Mouse (Mus musculus): ENCODE measurements around the gene Dgke.

The Dgke gene

GRCm38 (mm10) chr11:89066750-89067149 lies at the start of gene Dgke:
Gene Dgke (minus strand): TSS chr11:89066850.
- H3K36me3 ChIP-seq (ENCODE audit: insufficient read depth, low read length) = no peaks in the 10 kb centered on the region
- H3K4me1 ChIP-seq (replicated peaks; ENCODE audit: low read depth, low read length) = peaks cover 69% of the 10 kb centered on the region
- H3K4me3 ChIP-seq (replicated peaks; ENCODE audit: low read length) = peak within 1 kb of the TSS; percentile 57
- TF ChIP-seq CTCF (conservative IDR thresholded peaks at IDR 0.05; ENCODE audit: low read length) (no peak), POU5F1 (IDR thresholded peaks at IDR 0.05; ENCODE audit: borderline replicate concordance, low read length) (no peak), NANOG (IDR thresholded peaks at IDR 0.05; ENCODE audit: borderline replicate concordance, low read length) (no peak)
- no peaks in the 10 kb centered on the region for H3K9me3 ChIP-seq (ENCODE audit: low read length)
- no peaks in the 10 kb centered on the region for H3K27me3 ChIP-seq (ENCODE audit: insufficient read depth, low read length)

DNA sequence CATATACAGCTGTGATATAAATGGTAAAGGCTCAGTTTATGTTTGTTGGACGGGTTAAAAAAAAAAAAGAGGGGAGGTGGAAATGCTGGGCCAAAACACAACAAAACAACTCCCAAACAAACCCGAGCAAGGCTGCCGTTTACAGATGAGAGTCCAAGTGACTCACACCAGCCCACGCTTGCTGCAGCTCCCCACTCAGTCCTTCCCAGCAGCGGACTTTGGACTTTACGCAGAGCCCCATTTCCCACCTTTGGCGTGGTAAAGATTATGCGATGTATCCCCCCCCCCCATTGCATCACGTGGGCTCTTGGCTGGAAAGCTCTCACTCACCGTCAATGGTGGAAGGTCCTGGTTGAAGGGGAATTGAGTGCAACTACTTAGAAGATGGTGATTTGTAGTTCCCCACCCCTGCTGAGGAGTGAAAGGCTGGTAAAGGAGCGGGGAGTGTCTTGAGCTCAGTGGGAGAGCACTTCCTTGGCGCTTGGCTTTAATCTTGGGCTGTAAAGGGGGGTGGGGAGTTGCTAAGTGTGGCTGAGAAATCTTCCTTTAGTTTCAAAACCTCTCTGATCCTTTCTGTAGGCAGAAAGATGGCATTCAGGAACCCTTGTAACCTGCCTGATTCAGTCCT lies 40.6 kb upstream of the Dgke start:
- Histone ChIP-seq H3K9me3 (ENCODE audit: low read length) (no peaks in the 10 kb centered on the region), H3K36me3 (ENCODE audit: insufficient read depth, low read length) (no peaks in the 10 kb centered on the region), H3K4me1 (replicated peaks; ENCODE audit: low read depth, low read length) (peaks cover 58% of the 10 kb centered on the region), H3K27me3 (ENCODE audit: insufficient read depth, low read length) (peaks cover 4% of the 10 kb centered on the region), H3K4me3 (replicated peaks; ENCODE audit: low read length) (0 out of 2 replicates have a peak overlapping the region, but pooled peaks have one; percentile 26)
- TF ChIP-seq CTCF (conservative IDR thresholded peaks at IDR 0.05; ENCODE audit: low read length) = no peak
- TF ChIP-seq NANOG (IDR thresholded peaks at IDR 0.05; ENCODE audit: borderline replicate concordance, low read length) = no peak
- TF ChIP-seq POU5F1 (IDR thresholded peaks at IDR 0.05; ENCODE audit: borderline replicate concordance, low read length) = no peak

GRCm38 (mm10) chr11:89105823-89106222 lies 39.2 kb upstream of the Dgke start:
- no peak overlapping the region for H3K4me3 ChIP-seq (replicated peaks; ENCODE audit: low read length)
- H3K4me1 ChIP-seq (replicated peaks; ENCODE audit: low read depth, low read length) = peaks cover 72% of the 10 kb centered on the region
- no peaks in the 10 kb centered on the region for H3K36me3 ChIP-seq (ENCODE audit: insufficient read depth, low read length)
- H3K27me3 ChIP-seq (ENCODE audit: insufficient read depth, low read length) = peaks cover 8% of the 10 kb centered on the region
- no peaks in the 10 kb centered on the region for H3K9me3 ChIP-seq (ENCODE audit: low read length)
- no peak for TF ChIP-seq NANOG (IDR thresholded peaks at IDR 0.05; ENCODE audit: borderline replicate concordance, low read length)
- TF ChIP-seq CTCF (conservative IDR thresholded peaks at IDR 0.05; ENCODE audit: low read length) = peak; percentile 75

- TF ChIP-seq NANOG (IDR thresholded peaks at IDR 0.05; ENCODE audit: borderline replicate concordance, low read length) (no peak), POU5F1 (IDR thresholded peaks at IDR 0.05; ENCODE audit: borderline replicate concordance, low read length) (no peak), CTCF (conservative IDR thresholded peaks at IDR 0.05; ENCODE audit: low read length) (no peak)
- Histone ChIP-seq H3K27me3 (ENCODE audit: insufficient read depth, low read length) (peaks cover 8% of the 10 kb centered on the region), H3K4me1 (replicated peaks; ENCODE audit: low read depth, low read length) (peaks cover 74% of the 10 kb centered on the region), H3K9me3 (ENCODE audit: low read length) (no peaks in the 10 kb centered on the region), H3K4me3 (replicated peaks; ENCODE audit: low read length) (no peak overlapping the region), H3K36me3 (ENCODE audit: insufficient read depth, low read length) (no peaks in the 10 kb centered on the region)
Measured at GRCm38 (mm10) chr11:89105211-89105610, 38.6 kb upstream of the Dgke start.

DNA sequence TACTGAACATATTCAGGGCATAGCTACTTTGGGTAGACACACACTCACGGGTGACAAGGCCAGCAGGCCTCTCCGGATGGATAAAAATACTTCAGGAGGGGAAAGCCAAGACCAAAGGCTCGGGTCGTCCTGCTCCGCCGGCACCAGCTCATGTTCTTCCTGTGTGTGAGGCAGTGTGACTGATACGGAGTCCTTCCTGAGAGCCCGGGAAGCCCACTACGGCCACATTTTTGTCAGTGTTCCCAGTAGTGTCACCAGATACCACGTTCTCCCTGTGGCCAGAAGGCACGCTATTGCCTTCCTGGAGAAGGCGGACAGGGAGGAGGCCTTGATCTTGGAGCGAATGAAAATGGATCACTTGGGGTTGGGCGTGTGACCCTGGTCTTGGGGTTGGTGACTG lies 36.5 kb upstream of the Dgke start:
- Histone ChIP-seq H3K27me3 (ENCODE audit: insufficient read depth, low read length) (peaks cover 6% of the 10 kb centered on the region), H3K9me3 (ENCODE audit: low read length) (no peaks in the 10 kb centered on the region), H3K36me3 (ENCODE audit: insufficient read depth, low read length) (no peaks in the 10 kb centered on the region), H3K4me3 (replicated peaks; ENCODE audit: low read length) (peak overlapping the region; percentile 13; the same call in 1 of the 2 replicates), H3K4me1 (replicated peaks; ENCODE audit: low read depth, low read length) (peaks cover 83% of the 10 kb centered on the region)
- TF ChIP-seq NANOG (IDR thresholded peaks at IDR 0.05; ENCODE audit: borderline replicate concordance, low read length) (no peak), POU5F1 (IDR thresholded peaks at IDR 0.05; ENCODE audit: borderline replicate concordance, low read length) (no peak)

DNA sequence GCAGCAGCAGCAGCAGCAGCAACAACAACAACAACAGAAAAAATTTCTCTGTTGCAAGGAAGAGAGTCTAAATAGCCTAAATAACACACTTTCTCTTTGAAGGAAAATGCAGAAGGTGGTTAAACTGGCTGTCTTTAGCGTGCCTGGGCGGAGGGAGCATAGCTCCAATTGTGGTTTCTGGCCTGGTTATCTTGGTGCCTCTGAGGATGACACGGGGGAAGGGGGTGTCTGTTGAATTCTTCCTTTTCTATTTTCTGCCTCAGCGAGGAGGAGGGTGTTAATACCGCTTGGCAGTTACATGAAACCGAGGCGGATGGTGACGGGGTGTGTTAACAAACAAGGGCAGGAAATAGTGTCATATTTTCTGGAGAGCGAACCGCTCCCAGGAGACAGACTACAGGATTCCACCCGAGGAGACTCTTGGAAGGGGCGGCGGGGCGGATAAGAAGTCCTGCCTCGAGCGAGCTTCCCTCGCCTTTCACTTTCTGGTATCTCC lies 34.2 kb upstream of the Dgke start:
- Histone ChIP-seq H3K4me3 (replicated peaks; ENCODE audit: low read length) (peak overlapping the region; percentile 27; the same call in 1 of the 2 replicates), H3K4me1 (replicated peaks; ENCODE audit: low read depth, low read length) (peaks cover 64% of the 10 kb centered on the region), H3K9me3 (ENCODE audit: low read length) (no peaks in the 10 kb centered on the region), H3K27me3 (ENCODE audit: insufficient read depth, low read length) (peaks cover 6% of the 10 kb centered on the region), H3K36me3 (ENCODE audit: insufficient read depth, low read length) (no peaks in the 10 kb centered on the region)
- TF ChIP-seq CTCF (conservative IDR thresholded peaks at IDR 0.05; ENCODE audit: low read length) (no peak), POU5F1 (IDR thresholded peaks at IDR 0.05; ENCODE audit: borderline replicate concordance, low read length) (no peak), NANOG (IDR thresholded peaks at IDR 0.05; ENCODE audit: borderline replicate concordance, low read length) (no peak)

- H3K4me3 ChIP-seq (replicated peaks; ENCODE audit: low read length) = no peak overlapping the region
- peaks cover 6% of the 10 kb centered on the region for H3K27me3 ChIP-seq (ENCODE audit: insufficient read depth, low read length)
- TF ChIP-seq CTCF (conservative IDR thresholded peaks at IDR 0.05; ENCODE audit: low read length) (peak; percentile 82), NANOG (IDR thresholded peaks at IDR 0.05; ENCODE audit: borderline replicate concordance, low read length) (peak; percentile 63; the same call in 1 of the 2 replicates), POU5F1 (IDR thresholded peaks at IDR 0.05; ENCODE audit: borderline replicate concordance, low read length) (no peak)
- H3K4me1 ChIP-seq (replicated peaks; ENCODE audit: low read depth, low read length) = peaks cover 65% of the 10 kb centered on the region
- no peaks in the 10 kb centered on the region for H3K36me3 ChIP-seq (ENCODE audit: insufficient read depth, low read length)
- H3K9me3 ChIP-seq (ENCODE audit: low read length) = no peaks in the 10 kb centered on the region
Measured at GRCm38 (mm10) chr11:89100403-89100802, 33.8 kb upstream of the Dgke start.

DNA sequence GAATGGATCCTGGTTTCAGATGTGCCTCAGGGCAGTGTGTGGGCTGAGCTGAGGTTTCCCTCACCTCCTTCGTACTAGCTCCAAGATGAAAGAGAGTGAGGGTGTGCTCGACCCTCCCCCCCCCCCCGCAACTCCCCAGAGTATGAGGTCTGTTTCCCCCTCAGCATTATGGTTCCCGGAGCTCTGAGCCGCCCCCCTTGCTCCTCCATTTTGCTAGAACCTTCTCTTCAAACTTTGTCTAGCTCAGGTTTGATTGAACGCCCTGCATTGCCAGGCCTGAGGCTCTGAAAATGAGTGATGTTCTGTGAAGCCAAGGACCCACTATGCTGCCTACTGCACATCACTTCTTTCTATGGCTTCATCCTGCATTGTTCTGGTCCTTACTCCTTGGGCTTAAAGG lies 32.3 kb upstream of the Dgke start:
- no peaks in the 10 kb centered on the region for H3K36me3 ChIP-seq (ENCODE audit: insufficient read depth, low read length)
- TF ChIP-seq POU5F1 (IDR thresholded peaks at IDR 0.05; ENCODE audit: borderline replicate concordance, low read length) = no peak
- TF ChIP-seq NANOG (IDR thresholded peaks at IDR 0.05; ENCODE audit: borderline replicate concordance, low read length) = no peak
- TF ChIP-seq CTCF (conservative IDR thresholded peaks at IDR 0.05; ENCODE audit: low read length) = no peak
- no peak overlapping the region for H3K4me3 ChIP-seq (replicated peaks; ENCODE audit: low read length)
- peaks cover 61% of the 10 kb centered on the region for H3K4me1 ChIP-seq (replicated peaks; ENCODE audit: low read depth, low read length)
- peaks cover 6% of the 10 kb centered on the region for H3K27me3 ChIP-seq (ENCODE audit: insufficient read depth, low read length)
- H3K9me3 ChIP-seq (ENCODE audit: low read length) = no peaks in the 10 kb centered on the region
